Mouse (Mus musculus) MN1 (cell line): ENCODE results near the gene Socs4.
"Not testable (repeated sequence)": the region's sequence is repeated elsewhere in the genome, so short reads cannot be mapped to it uniquely, and the experiment has no call there.

Experiments
- DNase-seq: peaks from one replicate; pipeline ENCODE4 v3.0.0-alpha.2; 2016; ENCODE audit warnings: low spot score

Gene Socs4

GRCm38 (mm10) chr14:47287021-47287420 is 10.3 kb downstream of the Socs4 start:
- no peak for DNase-seq

DNA sequence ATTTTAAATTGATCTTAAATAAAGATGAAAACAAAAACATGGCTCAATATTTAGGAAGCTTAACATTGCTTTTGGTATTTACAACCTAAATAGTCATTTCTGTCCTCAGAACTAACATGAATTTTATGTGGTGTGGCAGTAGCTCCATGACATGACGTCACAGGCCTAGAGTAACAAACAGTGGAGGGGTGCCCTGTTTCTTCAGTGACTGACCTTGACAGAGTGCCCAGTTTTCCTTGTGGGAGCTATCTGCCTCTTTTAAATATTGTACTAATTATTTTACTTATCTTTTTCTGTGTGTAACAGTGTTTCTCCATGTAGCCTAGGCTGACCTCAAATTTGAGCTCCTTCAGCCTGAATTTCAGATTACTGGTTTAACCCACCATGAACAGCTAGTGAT is 15.0 kb downstream of the Socs4 start:
- DNase-seq: no peak

- peak; percentile 37 for DNase-seq
Measured at GRCm38 (mm10) chr14:47294136-47294535, 17.4 kb downstream of the Socs4 start.

- no peak for DNase-seq
Measured at GRCm38 (mm10) chr14:47296232-47296631, 19.5 kb downstream of the Socs4 start.

DNA sequence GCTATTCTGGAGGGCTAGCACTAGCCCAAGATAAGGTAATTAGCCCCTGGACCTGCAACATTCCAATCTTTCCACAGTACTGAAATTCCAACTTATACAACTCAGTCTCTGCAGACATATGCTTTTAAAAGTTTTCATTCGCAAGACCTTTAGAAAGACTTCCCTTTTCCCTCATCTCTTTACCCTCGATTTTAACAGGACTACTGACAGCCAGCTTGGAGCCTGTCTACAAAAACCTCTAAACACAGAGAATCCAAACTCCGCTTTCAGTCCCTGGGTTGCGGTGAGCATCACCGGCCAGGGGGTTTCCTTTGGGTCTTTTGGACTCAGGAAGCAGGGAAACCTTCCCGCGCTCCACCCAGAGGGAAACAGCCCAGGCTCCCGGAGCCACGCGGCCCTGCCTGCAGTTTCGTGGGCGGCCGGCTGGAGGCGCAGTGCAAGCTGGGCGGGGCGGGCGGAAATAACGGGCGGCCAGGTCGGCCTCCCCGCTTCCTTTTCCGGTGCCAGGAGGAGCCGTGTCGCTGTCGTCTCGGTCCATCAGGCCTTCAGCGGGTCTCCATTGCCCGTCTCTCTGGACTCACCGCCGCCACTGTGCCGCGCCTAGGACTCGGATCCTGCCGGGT is 21.2 kb downstream of the Socs4 start, which contains the start of gene Mapk1ip1l:
Gene Mapk1ip1l, plus strand, starts transcription at position 482 of the 623 bp plus-strand sequence.
- peak; percentile 90 for DNase-seq

- no peak for DNase-seq
Measured at GRCm38 (mm10) chr14:47298408-47298792, 21.7 kb downstream of the Socs4 start.

DNA sequence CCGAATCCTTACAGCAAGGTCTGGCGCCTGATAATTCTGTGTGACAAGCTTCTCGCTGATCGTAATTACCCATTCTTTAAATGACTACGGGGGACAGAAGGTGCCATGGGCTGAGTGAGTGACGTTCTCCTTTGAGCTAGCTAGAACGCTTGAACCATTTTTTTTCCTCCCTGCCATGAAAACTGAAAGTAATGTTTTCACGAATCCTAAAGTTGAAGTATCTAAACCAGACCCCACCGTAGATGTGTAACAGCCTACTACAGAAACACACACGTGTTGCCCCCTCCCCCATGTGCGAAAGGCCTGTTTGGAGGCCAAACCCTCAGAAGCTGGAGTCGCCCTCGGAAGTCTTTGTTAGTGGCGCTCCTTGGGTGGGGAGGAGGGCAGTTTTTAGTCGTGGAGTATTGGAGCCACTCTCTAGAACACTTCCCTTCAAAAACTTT is 22.1 kb downstream of the Socs4 start:
- peak; percentile 44 for DNase-seq

DNA sequence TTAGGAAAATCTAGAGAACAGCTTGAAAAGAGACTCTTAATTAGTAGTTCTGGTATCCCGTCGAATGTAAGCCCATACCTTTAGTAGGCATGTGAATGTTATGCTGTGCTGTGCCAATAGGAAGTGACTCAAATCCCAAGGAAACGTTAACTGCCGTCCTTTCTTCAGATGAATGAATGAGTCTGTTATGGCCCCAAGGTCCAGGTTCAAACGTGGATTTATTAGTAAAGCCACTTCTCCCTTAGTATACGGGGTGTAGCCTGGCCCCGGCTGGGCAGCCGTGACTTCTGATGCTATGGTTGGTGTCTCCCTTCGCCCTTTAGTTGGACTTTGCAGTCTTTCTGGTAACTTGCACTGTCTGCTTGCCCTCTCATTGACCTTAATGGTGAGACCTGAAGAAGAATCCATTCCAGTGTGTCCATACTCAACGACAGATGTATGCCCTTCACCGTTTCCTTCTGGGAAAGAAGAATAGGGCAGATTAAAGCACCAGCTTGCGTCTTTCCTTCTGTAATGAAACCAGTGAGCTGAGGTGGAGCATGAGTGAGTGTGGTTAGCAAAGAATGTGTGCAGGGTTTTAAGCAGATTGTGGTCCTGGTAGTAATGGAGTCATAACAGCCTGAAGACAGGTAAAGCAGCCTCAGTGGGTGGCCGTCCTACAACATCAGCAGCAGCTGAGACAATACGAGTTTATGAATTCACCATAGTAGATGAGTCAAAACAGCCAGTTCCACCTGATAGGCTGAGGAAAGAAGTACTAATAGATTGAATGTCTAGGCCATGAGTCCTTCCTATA is 26.4 kb downstream of the Socs4 start:
- DNase-seq: no peak

DNA sequence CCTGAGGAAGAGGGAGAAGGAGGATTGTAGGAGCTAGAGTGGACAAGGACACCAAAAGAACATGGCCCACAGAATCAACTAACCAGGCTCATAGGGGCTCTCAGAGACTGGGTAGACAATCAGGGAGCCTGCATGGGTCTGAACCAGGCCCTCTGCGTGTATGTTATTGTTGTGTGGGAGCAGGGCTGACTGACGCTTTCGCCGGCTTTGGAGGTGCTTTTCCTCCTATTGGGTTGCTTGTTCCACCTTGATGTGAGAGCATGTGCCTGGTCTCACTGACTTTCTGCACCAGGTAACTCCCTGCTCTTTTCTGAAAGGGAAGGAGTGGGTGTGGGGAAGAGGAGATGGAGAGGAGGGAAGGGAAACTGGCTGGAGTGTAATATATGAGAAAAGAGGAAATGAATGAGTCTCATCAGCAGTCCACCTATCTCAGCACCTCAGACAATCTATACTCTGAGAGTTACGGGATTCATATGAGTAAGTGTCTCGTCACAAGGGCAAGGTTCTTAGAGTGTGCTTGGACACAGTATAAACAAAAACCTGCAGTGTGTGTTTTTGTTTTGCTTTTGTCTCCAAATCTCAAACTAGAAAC is 28.2 kb downstream of the Socs4 start:
- DNase-seq: no peak

GRCm38 (mm10) chr14:47305933-47306332 is 29.2 kb downstream of the Socs4 start:
- DNase-seq: no peak

GRCm38 (mm10) chr14:47307669-47308068 is 30.9 kb downstream of the Socs4 start:
- DNase-seq: no peak

DNA sequence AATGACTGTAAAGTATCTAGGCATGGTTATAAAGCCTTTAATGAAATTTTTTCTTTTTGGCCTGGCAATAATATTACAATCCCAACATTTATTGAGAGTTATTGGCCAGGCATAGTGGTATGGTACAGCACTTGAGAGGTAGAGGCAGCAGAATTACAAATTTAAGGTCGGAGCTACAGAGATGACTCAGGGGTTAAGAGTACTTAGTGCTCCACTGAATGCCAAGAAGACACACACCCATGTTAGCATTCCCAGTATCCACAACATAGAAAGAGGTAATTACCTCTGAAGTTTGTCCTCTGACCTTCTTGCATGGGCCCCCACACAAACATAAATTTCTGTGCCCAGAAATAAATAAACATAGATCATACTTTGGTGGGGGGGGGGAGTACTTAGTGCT is 32.3 kb downstream of the Socs4 start:
- no peak for DNase-seq

GRCm38 (mm10) chr14:47310342-47311181 is 33.8 kb downstream of the Socs4 start:
- DNase-seq: no peak

DNA sequence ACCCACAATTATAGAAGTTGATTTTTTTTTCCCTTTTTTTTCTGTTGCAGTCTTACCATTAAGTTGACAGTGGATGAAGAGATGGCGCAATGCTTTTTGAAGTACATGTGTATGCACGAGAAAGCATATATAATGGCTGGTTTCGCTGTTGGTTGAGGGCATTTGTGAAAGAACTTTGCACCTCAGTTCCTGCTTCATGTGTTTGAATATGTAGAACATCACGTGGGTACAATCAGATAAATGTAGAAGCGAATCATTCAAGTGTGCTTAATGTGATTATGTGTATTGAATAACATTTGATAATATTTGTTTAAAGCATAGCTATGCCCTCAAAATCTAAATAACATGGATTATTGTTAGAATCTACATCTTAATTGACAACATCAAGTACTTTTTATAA is 42.6 kb downstream of the Socs4 start:
- DNase-seq: no peak

GRCm38 (mm10) chr14:47321581-47321980 is 44.9 kb downstream of the Socs4 start:
- DNase-seq: not testable (repeated sequence)

DNA sequence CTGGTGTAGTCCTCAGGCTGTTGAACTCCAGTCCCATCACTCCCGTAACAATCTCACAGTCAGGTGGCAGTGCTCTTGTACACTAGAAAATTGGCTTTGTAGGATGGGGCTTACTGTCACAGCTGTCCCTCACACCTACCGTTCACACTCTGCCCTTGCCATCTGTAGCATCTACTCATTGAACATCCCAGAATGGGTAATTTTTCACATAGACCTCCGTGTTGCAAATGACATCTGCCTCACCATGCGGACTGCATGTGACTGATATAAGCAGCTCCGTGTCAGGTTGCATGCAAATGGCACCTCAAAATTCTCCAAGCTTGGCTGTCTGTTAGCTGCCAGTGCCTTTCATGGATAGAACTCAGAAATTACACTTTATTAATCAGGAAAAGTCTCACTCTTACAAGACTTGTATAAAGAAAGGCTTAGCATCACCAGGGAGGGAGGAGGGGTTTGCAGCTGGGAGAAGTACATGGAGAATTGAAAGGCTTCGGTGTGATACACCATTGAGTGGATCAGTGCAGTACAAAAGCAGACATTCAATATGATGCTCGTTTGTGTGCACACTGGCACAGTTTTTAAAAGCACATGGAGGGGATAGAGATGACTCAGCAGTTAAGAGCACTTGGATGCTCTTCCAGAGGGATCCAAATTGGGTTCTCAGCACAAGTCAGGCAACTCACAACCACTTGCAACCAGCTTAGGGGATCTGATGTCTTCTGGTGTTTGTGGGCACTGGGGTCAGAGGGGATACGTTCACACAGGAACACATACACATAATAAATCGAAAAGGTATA is 49.4 kb downstream of the Socs4 start:
- no peak for DNase-seq

GRCm38 (mm10) chr14:47327347-47327746 is 50.6 kb downstream of the Socs4 start:
- no peak for DNase-seq

DNA sequence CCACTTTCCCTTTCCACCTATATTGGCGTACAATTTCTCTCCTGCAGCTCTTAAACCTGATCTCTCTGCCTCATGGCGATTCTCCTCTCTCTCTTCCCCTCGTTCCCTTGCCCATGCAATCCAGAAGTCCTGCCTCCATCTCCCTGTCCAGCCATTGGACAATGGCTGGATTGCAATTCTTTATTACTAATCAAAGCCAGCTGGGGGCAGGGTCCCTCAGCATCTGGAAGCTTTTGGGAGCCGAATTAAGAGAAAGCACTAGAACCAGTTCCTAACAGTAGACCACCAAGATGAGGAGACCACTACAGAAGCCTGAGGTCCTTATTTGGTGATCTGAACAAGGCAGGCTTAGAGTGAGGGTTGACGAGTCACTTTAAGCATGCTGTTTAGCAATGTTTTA is 55.2 kb downstream of the Socs4 start:
- DNase-seq: no peak

DNA sequence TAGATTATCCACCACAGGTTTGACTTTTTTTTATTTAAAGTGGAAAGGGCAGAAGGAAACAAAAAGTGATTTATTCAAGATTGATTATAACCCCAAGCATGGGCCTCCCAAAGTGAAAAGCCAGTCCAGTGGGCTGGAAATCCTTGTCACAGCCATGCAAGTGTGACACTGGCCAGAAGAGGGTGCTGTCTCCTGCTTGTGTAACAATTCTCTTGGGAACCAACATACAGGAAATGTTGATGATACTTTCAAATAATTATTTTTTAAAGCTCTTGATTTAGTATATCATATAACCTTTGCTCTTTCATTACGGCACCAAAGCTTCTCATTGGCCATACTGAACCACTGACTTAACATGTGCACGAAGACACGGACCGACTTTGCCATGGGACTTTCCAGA is 58.1 kb downstream of the Socs4 start:
- DNase-seq: peak; percentile 40

- no peak for DNase-seq
Measured at GRCm38 (mm10) chr14:47335300-47335699, 58.6 kb downstream of the Socs4 start.

GRCm38 (mm10) chr14:47340231-47340925 is 63.6 kb downstream of the Socs4 start:
- DNase-seq: no peak
